Mouse (Mus musculus): ENCODE results near the gene S100a13.

Gene S100a13

DNA sequence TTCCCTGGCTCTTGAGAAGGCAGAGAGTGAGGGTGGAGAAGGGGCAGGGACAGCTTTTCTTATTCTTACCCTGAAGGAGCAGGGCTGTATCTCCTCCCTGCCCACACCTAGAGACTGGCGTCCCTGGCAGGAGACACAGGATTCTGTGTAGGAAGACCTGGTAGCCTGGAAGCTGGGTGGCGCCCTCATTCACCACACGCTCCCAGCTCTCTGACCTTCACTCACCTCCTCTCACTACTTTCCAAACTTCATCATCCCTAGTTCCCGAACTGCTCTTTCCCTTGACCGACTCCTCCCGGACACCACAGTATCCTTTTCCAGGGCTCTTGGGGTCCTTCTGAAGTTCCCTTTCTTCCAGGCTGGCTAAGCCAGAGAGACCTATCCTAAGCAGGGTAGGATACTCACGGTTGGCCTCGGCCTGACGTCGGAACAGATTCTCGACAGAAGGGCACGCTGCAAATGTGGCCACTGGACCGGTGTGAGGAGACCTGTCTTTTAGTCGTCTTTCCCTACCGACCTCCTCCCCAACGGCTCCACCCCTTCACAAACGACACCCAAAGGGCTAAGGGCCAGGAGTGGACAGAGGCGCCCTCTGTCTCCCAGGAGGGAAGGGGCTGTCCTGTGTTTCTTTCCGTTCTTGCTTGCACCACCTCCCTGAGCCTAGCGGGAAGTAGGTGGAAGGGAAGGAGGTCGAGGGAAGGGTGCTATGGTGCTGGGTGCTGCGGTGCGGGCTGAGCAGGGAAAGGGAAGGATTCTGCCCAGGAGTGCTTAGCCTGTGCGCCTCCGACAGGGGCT lies at the start of gene S100a13, which contains the start of gene S100a1:
TSS of gene S100a13 (plus strand) at position 640 of the 795 bp plus-strand sequence.
TSS of gene S100a1 (minus strand) at position 597 of the 795 bp plus-strand sequence.
- no peak for DNase-seq (ENCODE audit: low read depth, low spot score)

DNA sequence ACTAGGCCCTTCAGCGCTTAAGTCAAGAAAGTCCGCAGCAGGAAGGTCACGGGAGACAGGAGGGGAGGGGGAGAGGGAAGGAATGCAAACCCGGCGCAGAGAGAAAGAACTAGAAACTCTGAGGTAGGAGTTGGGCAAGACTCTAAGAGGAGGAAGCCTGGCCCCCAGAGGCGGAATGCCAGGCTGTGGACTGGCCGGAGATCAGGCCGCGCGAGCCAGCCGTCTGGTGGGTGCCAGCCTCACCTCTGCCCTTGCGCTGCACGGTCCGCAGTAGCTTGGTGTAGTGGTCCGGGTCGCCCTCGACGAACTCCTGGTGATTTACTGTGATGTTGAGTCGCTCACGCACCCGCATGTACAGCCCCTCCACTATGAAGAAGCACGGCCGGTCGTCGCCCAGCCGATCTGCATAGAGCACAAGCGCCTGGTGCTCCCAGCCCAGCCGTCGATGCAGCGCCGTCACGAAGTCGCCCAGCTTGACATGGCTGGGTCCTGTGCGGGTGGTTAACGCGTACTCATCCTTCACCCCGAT lies 49.6 kb upstream of the S100a13 start:
- no peak for DNase-seq (ENCODE audit: low read depth, low spot score)

DNA sequence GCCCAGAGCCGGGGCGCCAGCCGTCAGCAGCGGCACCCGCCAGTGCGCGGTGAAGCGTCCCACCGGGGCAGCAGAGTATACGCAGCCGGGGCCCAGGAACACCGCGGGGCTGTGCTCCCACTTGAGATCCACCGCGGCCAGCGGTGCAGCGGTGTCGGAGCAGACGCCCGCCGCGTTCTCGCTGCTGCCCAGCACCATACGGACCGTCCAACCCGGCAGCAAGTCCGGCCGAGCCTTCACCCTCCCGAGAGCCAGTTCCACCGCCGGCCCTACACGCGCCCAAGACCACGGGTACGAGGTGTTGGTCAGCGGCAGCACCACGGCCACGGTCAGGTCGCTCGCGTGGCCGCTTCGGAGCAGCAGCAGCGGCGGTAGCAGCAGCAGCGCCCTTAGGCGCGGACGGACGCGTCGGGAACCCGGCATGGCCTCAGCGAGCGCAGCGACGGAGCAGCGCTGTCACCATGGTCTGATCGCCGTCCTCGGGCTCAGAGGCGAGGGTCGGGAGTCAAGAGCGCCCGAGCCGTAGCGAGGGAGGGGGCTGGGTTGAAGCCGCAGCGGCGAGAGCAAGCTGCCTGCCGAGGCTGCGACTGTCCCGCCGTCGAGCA lies 49.1 kb upstream of the S100a13 start:
- DNase-seq (ENCODE audit: low read depth, low spot score), result no peak

DNA sequence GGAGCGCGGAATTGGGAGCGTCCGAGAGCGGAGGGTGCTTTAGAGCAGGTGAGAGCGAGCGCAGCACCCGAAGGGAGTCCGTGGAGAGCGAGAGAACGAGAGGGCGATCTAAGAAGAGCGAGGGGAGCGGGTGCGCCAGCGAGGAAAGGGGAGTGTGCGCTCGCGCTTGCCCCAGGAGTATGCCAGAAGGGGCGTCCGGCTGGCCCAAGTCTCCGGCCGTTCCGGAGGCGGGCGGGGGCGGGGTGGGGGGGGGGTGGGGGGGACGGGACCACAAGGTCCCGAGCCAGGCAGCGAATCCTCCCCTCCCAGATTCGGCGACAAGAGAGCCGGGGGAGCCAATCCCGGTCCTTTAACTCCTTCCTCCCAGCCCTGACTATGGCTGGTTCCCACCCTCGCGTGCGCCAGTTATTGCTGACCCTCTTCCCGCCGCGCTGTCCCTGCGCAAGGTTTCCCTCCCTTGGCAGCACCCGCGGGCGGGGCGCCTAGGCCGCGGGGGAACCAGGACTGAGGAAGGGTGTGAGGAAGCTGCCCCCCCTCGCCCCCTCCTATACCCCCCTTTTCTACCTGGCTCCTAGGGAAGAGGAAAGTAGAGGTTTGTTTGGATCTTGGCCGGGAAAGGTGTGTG lies 48.4 kb upstream of the S100a13 start, which contains the start of gene Npr1:
TSS of gene Npr1 (minus strand) at position 181 of the 625 bp plus-strand sequence.
- no peak for DNase-seq (ENCODE audit: low read depth, low spot score)

DNA sequence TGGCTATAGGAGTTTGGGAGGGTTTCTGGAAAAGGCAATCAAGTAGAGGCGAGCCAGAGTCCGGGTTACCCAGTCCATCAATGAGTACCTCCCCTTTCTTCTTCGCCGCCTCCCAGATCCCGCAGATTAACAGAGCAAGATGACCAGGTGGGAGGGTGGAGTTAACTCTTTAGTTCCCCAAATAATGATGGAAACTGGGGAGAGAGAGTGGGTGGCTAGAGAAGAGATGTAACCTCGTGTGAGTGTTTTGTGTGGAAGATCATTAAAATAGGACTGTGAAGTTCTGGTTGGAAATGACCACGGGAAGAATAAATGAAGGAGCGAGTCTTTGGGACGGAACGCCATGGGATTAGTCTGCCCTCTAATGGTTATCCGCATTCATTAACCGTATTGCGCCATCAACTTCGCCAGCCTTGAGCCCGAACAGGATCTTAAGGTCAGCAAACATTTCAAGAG lies 47.9 kb upstream of the S100a13 start:
- peak; percentile 39 for DNase-seq (ENCODE audit: low read depth, low spot score)

DNA sequence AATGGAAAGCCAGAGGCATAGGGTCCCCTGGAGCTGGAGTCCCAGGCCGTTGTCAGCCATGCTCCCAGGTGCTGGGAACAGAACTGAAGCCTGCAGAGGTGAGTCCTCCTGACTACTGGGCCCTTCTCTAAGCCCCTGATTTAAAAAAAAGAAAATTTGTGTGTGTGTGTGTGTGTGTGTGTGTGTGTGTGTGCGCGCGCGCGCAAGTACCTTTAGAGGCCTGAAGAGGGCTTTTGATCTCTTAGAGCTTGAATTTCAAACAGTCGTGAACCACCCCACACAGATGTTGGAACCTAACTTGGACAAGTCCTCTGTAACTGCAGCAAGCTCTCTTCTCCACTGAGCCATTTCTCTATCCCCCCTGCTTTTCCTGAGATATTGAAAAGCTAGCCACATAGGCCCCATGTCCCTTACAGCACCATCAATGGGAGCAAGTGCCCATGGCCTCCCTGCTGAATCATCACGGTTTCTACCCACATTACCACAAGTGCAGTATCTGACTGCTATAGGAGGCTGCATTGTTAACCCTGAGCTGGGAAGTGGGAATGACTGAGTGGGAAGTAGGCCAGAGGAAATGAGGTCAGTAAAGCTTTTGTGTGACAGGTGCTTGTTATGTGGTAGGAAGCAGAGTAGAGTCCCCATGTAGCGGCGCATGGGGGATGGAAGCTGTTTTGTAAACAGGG lies 46.5 kb upstream of the S100a13 start:
- no peak for DNase-seq (ENCODE audit: low read depth, low spot score)

DNA sequence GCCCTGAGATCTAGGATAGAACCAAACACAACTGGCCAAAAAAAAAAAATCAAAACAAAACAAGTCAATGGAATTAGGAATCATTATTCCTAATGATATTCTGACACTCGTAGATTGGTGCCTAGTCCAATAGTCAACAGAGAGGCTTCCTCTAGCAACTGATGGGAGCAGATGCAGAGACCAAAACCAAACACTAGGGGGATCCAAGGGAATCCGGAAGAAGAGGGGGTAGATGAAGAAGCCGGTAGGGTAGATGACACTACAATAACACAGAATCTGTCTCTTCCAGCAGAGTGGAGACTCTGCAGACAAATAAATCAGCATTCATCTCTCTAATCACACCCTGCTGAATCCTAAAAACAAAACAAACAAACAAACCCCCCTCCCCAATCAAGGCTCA lies 42.0 kb upstream of the S100a13 start:
- no peak for DNase-seq (ENCODE audit: low read depth, low spot score)

DNA sequence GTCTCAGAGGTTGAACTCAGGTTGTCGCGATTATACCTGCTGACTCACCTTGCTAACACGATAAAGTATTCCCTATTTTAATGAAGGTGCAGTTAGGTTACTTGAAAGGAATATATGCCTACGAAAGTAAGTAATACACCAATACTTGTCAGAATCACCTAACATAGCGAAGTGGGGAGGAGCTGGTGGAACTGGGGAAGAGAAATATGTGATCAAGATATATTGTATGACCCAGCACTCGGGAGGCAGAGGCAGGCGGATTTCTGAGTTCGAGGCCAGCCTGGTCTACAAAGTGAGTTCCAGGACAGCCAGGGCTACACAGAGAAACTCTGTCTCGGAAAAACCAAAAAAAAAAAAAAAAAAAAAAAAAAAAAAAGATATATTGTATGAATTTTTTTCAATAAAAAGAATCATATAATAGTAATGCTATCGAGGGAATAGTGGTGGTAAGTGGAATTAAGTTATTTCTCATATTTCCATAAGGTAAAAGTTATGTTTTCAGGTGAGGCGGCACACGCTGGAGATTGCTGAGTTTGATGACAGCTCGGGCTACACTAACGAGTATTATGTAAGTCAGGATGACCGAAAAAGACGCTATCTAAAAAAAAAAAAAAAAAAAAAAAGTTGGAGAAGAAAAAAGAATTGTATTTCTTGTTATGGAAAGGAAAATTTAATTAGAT lies 38.9 kb upstream of the S100a13 start:
- no peak for DNase-seq (ENCODE audit: low read depth, low spot score)

DNA sequence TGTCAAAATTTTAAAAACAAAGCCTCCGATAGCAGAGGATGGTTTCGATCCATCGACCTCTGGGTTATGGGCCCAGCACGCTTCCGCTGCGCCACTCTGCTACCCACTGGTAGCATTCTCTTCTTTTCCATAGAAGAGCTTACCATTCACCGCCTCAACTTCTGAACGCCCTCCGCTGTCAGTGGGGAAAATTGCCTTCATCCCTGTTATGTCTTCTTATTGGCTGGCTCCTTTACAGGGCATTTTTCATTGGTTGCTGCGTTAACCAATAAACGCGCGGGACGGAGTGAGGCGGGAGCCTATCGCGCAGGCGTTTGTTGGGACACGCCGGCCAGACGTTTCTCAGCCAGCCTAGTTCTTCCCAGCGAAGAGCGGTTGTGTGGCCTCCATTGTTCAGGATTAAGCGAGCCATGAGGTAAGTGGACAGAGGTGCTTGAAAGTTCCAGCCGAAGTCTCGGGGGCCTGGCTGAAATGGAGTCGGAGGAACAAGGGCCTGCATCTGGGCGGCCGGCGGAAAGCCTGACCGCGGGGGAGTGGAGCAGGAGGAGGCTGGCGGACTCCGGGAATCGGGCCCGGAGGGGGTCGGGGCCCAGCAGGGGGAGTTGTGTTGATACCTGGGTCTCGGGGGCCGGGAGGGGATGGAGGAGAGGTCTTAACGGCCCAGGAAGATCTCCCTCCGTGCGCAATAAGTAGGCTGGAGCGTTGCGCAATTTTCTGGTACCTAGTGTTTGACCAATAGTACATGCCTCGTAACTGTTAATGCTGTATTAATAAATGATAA lies 38.2 kb upstream of the S100a13 start, which contains the start of gene Ilf2:
TSS of gene Ilf2 (plus strand) at position 296 of the 781 bp plus-strand sequence.
- DNase-seq (ENCODE audit: low read depth, low spot score), result peak; percentile 96

DNA sequence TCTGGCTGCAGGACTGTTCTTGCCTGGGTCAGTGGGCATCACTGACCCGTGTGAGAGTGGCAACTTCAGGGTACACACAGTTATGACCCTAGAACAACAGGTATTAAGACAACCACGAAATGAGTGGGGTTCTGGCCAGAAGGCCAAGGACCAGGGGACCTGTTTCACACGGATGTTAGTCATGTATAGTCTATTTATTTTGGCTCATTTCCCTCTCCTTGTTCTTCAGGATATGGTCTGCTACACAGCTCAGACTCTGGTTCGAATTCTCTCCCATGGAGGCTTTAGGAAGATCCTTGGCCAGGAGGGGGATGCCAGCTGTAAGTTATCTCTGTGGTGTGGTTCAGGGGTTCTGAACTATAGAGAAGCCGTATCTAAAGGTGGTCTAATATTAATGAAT lies 27.2 kb upstream of the S100a13 start:
- DNase-seq (ENCODE audit: low read depth, low spot score), result no peak

DNA sequence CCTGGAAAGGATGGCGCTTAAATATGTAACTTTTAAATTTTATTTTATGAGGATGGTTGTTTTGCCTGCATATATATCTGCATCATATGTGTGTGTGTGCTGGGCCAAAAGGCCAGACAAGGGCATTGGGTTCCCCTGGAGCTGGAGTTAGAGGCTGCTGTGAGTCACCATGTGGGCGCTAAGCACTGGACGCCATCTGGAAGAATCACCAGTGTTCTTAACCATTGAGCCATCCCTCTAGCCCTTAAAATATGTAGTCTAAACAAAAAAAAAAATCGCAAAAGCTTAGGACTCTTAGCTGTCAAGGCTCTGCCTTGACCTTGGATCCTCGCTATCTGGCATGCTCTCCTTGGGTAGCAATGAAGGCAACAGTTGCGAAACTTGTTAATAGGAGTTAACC lies 25.7 kb upstream of the S100a13 start:
- DNase-seq (ENCODE audit: low read depth, low spot score), result no peak

DNA sequence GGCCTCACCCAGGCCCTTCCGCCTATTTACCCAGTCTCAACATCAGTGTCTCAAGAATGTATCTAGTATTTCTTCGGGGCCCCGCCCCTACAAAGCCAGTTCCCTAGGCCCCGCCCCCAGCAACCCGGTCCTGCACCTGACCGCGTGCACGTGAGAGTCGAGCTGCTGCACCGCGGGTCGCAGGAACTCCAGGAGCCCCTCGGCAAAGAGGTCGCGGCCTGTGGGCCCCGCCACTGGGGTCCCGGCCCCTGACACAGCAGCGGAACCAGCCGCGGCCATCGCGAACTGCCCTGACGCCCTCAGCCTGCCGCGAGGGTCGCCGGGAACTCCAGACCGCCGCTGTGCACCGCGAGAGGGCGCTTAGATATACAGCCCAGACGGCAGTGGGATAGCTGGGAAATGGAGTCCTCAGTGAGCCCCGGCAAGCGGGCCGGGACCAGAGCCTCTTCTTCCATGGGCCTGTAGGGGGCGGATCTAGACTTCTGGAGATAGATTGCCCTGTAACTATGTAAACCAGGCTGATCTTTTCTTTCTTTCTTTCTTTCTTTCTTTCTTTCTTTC lies 23.5 kb upstream of the S100a13 start, which contains the start of gene Snapin:
TSS of gene Snapin (minus strand) at position 338 of the 561 bp plus-strand sequence.
- DNase-seq (ENCODE audit: low read depth, low spot score), result peak; percentile 84

DNA sequence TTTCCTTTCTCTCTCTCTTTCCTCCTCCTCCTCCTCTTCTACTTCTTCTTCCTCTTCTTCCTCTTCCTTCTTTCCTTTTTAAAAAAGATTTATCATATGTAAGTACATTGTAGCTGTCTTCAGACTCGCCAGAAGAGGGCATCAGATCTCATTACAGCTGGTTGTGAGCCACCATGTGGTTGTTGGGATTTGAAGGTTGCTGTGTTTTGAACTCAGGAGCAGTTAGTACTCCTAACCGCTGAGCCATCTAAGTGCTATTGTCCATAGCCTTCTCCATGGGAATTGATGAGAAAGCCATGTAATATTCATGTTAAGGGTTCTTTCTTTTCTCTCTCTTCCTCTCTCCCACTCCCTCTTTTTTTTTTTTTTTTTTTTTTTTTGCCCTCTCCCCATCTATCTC lies 22.9 kb upstream of the S100a13 start:
- no peak for DNase-seq (ENCODE audit: low read depth, low spot score)

DNA sequence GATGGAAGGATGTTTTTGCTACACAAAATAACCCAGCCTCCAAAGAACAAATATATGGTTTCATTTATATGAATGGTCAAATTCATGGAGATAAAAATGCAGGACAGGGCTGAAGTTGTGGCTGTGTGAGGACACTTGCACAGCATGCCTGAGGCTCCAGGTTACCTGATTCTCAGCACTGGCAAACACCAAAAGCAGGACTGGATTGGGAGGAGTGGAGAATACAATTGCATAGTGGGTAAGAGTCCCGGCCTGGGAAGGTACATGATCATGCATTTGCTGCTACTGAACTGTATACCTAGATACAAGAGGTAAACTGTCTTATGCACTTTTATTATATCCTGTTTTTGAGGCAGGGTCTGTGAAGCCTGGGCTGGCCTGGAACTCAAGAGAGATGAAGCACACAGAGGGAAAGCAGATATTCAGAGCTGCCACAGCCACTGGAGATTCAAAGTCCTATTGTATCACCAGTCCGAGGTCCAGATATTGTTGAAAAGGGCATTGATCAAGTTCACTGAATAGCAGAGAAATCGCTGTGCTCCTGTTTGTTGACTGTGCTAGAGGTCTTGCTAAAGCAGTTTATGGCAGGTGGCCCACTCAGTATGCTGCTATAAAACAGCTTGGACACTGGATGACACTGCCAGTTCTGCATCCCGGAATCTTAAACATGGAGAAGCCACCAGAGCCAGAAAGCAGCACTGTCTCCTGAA lies 20.2 kb upstream of the S100a13 start:
- DNase-seq (ENCODE audit: low read depth, low spot score), result no peak

DNA sequence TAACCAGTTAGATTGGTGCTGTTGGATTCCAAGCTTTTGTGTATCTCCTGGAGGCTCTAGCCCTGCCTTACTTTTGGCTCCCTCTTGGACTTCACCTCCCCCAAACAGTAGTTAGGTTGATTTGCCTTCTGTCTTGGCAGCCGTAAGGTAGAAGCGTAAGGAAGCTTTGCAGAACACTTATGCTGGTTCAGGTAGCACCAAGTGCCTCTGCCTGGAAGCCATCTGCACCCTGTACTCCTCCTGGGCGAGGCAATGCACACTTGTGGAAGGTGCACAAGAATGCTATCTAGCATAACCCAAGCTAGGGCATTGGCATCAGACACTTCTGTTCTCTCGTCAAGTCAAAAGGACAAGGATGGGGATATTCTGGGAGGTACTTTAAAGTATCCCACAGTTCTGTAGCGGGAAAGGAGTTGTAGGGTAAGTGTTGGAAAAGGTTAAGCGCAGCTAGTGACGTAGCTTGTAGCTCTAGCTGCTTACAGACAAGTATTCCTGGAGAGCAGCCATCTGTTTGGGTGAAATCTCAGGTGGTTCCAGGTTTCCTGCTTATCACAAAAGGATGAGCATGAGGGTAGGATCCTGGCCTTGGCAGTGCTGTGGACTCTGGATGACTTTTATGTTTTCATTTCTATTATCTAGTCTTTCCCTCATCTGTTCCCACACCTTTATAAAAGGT lies 18.2 kb upstream of the S100a13 start:
- DNase-seq (ENCODE audit: low read depth, low spot score), result no peak

DNA sequence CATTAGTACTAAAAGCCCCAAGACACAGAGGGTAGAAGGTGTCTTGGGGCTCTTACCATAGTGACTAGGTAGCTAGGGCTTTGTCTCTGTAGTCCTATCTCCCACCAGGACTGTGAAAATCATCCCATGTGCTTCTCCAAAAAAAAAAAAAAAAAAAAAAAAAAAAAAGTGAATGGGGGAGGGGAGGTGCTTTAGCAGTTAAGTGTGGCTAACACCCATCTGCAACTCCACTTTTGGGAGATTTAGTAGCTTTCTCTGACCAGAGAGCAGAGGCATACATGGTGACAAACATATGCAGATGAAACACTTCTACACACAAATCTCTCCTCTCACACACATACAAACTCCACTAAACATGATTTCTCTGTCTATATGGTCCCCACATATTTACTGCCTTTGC lies 16.6 kb upstream of the S100a13 start:
- DNase-seq (ENCODE audit: low read depth, low spot score), result no peak

DNA sequence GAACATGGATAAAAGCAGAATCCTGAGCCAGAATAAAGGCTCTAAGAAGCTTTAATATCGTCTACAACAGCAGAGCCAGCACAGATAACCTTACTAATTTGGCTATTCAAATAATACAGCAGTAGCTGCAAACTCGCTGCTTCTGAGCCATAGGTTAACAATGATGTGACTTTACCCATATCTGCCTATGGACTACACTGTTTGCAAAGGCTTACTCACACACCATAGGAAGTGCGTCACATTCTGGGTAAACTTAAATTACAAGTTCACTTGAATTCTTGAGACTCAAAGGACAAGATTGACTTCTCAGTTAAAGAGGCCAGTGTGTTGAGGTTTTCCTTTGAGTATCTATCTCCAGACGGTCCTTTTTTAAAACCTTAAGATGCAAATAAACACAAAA lies 10.8 kb upstream of the S100a13 start:
- no peak for DNase-seq (ENCODE audit: low read depth, low spot score)

DNA sequence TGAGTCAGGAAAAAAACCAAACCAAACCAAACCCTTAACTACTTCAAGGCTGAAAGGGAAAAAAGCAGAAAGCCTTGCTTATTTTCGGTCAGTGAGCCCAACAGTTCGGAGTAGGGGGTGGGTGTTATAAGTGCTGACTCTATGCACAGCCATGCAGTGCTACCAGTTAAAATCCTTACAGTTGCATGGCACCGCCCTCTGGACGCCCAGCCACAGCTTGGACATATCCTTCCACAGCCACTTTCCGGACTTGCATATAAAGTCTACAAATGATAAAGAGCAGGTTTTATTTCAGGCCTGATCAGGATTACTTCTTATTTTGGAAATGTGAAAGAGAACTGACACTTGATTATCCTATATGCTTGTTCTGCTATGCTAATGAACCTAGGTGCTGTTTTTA lies 9.0 kb upstream of the S100a13 start:
- DNase-seq (ENCODE audit: low read depth, low spot score), result no peak

DNA sequence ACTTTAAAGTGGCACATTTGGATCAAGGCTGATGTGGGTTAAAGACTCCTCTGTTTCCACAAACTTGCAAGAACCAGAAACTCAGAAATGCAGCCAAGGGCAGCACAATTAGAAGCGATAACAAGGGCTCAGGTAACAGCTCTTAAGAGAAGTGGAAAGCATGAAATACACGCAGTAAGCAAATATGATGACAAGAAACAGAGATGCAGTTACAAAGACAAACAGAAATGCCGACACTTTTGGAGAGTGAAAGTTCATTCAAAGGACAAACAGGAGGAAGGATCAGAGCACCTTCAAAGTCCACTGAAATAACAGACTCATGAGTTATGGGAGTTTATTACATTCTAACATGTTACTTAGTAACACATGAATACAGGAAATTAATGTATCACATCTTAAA lies 7.9 kb upstream of the S100a13 start:
- DNase-seq (ENCODE audit: low read depth, low spot score), result no peak

All from retina, adult 2 months (tissue).